Mouse (Mus musculus) 416B (cell line): ENCODE results near the gene Sesn1.

Experiments
- DNase-seq: peaks from one replicate; pipeline ENCODE4 v3.0.0; 2011; ENCODE audit warnings: low read depth

Gene Sesn1

GRCm38 (mm10) chr10:41871564-41871963 lies 61.8 kb downstream of the Sesn1 start:
- no peak for DNase-seq

- DNase-seq, result no peak
Measured at GRCm38 (mm10) chr10:41875624-41876023, 65.9 kb downstream of the Sesn1 start.

- DNase-seq, result no peak
Measured at GRCm38 (mm10) chr10:41878344-41878743, 68.6 kb downstream of the Sesn1 start.

- no peak for DNase-seq
Measured at GRCm38 (mm10) chr10:41879675-41880074, 69.9 kb downstream of the Sesn1 start.

GRCm38 (mm10) chr10:41880206-41880605 lies 70.5 kb downstream of the Sesn1 start:
- no peak for DNase-seq

- DNase-seq, result no peak
Measured at GRCm38 (mm10) chr10:41880777-41881176, 71.0 kb downstream of the Sesn1 start.

- DNase-seq, result no peak
Measured at GRCm38 (mm10) chr10:41881438-41881837, 71.7 kb downstream of the Sesn1 start.

GRCm38 (mm10) chr10:41883741-41884575 lies 74.2 kb downstream of the Sesn1 start:
- DNase-seq, result no peak

- peak; percentile 96 for DNase-seq
Measured at GRCm38 (mm10) chr10:41887080-41887821, 77.5 kb downstream of the Sesn1 start.

GRCm38 (mm10) chr10:41888365-41888941 lies 78.7 kb downstream of the Sesn1 start:
- peak; percentile 85 for DNase-seq

GRCm38 (mm10) chr10:41889566-41889965 lies 79.8 kb downstream of the Sesn1 start:
- DNase-seq, result no peak

- no peak for DNase-seq
Measured at GRCm38 (mm10) chr10:41890537-41890936, 80.8 kb downstream of the Sesn1 start.

GRCm38 (mm10) chr10:41891312-41891711 lies 81.6 kb downstream of the Sesn1 start:
- DNase-seq, result no peak

GRCm38 (mm10) chr10:41893433-41894411 lies 84.0 kb downstream of the Sesn1 start:
- DNase-seq, result peak; percentile 25

- DNase-seq, result peak; percentile 14
Measured at GRCm38 (mm10) chr10:41896425-41896824, 86.7 kb downstream of the Sesn1 start.

GRCm38 (mm10) chr10:41896865-41897264 lies 87.1 kb downstream of the Sesn1 start:
- no peak for DNase-seq

GRCm38 (mm10) chr10:41901456-41901855 lies 91.7 kb downstream of the Sesn1 start:
- DNase-seq, result no peak

- DNase-seq, result no peak
Measured at GRCm38 (mm10) chr10:41901864-41902263, 92.1 kb downstream of the Sesn1 start.

- no peak for DNase-seq
Measured at GRCm38 (mm10) chr10:41907473-41907872, 97.7 kb downstream of the Sesn1 start.

- DNase-seq, result no peak
Measured at GRCm38 (mm10) chr10:41907950-41908349, 98.2 kb downstream of the Sesn1 start.

GRCm38 (mm10) chr10:41908899-41909298 lies 99.2 kb downstream of the Sesn1 start:
- no peak for DNase-seq
